Mouse (Mus musculus): ENCODE data around the gene Nsd2.

Gene Nsd2

DNA sequence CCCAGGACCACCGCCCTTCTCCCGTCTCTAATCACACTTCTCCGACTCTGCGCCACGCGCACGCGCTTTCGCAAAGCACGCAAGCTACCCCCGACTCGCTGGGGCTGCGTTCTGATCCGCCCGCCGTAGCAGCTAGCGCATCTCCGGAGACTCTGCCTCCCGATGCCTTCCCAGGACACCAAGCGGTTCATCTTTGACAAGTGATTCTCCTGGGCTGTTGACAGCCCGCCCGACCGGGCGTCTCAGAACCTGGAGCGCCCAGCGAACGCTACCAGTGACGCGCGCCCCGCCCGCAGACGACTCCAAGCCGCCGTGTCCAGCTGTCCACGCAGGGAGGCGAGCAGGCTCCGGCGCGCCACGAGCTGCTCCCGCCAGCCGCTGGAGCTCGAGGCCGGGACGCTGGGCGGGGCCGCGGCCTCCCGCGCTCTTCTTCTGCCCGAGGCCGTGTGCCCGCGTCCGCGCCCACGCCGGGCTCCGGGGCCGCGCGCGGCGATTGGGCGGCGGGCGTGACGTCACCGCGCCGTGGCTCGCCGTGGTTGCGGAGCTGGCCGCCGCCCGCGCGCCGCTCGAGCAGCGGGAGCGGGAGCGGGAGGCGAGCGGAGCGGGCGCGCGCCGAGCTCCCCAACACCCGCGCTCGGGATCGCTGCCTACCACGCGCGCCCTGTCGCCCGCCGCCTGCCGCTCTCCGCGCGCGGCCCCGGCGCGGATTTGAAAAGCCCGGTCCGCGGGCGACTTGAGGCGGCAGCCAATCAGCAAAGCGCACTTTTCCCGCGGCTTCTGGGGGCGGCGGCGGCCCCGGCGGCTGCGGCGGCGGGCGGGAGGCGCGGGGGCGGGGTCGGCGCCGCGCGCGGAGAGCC is at the start of gene Nsd2:
Nsd2 (plus strand) TSS at position 850 of the 857 bp plus-strand sequence.
- DNase-seq (ENCODE audit: low spot score in 2 of 2), result peak; percentile 82 to 87

DNA sequence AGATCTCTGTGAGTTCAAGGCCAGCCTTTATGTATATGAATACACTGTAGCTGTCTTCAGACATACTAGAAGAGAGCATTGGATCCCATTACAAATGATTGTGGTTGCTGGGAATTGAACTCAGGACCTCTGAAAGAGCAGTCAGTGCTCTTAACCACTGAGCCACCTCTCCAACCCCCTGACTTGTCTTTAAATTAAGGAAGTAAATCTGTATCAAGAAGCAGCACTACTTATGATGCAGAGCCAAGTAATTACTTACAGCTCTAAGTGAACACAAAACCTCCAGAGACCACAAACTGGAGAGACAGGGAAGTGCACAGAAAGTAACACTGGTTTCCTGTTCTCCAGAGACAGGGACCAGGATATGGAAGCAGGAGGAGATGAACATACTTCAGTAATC is 43.3 kb upstream of the Nsd2 start:
- DNase-seq (ENCODE audit: low spot score in 2 of 2), result no peak

DNA sequence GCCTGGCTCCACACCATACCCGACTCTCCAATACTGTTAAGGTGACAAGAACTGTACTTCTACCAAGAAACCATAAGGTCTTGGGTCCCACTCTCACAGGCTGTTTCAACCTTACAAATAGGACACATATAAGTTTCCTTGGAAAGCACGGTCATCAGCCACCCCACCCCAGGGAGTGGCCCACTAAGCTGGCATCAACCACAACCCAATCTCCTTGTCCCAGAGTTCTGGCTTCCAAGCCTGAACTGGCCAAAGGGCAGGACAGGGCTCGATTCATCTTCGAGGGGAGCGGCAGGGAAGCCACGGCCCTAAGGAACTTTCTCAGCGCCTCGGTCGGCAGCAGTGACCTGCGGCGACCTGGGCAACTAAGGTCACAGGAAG is 38.6 kb upstream of the Nsd2 start:
- DNase-seq (ENCODE audit: low spot score in 2 of 2), result no peak

- DNase-seq (ENCODE audit: low spot score in 2 of 2), result peak; percentile 87
These were observed 38.1 kb upstream of the Nsd2 start, which contains the start of gene Letm1 for GRCm38 (mm10) chr5:33782345-33782998. Letm1 (minus strand) TSS chr5:33782817.

DNA sequence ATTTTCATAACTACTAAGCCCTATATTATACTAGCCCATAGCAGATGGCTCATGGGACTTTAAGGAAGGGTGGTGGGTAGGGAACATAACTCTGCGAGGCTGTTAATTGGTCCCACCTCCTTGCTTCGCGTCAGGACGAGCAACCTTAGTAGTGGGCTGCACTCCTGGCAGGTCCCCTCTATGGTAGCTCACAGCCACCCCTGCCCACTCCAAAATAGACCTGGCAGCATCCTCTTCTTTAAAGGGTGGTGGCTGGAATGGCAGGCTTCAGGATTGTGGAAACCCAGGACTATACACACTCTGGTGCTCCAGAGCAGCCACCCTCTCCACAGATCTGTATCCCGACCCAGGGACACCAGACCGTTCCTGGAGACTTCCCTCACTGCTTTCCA is 37.5 kb upstream of the Nsd2 start:
- peak in 1 of 2 experiments; percentile 10 for DNase-seq (ENCODE audit: low spot score in 2 of 2)

- DNase-seq (ENCODE audit: low spot score in 2 of 2), result no peak
These were observed 28.4 kb upstream of the Nsd2 start for GRCm38 (mm10) chr5:33791912-33792643.

- DNase-seq (ENCODE audit: low spot score in 2 of 2), result no peak
These were observed 17.2 kb upstream of the Nsd2 start for GRCm38 (mm10) chr5:33803337-33803736.

DNA sequence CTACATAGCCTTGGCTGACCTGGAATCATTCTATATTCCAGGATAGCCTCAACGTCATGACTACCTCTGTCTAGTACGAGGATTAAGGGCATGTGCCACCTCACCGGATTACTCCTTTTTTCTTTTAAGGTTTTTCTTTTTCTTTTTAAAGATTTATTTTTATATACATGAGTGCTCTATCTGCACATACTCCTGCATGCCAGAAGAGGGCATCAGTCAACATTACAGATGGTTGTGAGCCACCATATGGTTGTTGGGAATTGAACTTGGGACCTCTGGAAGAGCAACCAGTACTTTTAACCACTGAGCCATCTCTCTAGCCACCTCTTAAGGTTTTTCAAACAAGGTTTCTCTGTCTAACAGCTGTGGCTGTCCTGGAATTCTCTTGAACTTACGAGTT is 9.0 kb upstream of the Nsd2 start:
- no peak for DNase-seq (ENCODE audit: low spot score in 2 of 2)

DNA sequence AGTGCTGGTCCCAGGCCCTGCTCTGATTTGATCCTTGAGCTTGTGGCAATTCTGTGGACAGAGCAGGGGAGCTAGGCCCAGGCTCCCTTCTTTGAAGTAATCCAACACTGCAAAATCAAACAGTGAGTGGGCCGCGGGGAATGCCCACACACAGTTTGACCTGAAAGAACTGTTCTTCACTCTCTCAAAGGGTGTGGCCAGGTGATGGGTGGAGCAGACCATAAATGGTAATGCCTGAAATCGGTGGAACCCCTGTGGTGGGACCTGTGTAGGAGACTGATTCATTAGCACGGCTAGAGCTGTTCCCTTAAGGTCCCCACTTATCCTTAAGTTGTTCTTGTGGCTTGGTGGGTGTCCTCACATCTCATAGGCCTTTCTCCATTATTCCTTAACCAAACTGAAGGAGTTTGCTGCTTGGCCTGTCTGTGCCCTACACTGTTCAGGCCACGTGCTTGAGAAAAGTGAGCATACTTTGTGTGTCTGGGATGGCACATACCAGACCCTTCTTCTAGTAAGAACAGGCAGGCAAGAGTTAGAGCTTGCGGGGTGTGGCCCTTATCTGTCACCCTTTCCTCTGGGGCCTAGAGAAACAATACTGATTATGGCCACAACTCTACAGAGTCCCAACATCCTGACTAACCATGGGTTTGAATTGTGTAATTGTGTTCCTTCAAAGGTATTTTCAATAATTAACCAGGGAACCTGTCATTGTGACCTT is 4.4 kb upstream of the Nsd2 start:
- DNase-seq (ENCODE audit: low spot score in 2 of 2), result no peak

DNA sequence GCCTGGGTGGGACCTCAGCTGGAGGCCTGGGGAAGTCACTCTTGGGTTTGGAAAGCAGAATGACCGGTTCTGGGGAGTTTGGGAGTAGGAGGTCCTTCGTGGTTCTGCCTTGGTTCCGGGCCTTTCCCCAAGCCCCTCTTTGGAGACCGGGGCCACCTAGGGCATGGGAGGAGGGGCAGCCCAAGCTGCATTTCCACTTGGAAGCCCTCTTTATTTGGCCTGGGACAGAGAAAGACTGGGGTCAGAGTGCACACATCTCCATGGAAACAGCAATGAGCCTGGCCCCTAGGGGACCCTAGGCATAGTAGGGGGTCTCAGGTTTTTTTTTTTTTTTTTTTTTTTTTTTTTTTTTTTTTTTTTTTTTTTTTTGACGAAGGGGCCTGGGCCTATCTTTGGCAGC is 2.4 kb upstream of the Nsd2 start:
- no peak for DNase-seq (ENCODE audit: low spot score in 2 of 2)

DNA sequence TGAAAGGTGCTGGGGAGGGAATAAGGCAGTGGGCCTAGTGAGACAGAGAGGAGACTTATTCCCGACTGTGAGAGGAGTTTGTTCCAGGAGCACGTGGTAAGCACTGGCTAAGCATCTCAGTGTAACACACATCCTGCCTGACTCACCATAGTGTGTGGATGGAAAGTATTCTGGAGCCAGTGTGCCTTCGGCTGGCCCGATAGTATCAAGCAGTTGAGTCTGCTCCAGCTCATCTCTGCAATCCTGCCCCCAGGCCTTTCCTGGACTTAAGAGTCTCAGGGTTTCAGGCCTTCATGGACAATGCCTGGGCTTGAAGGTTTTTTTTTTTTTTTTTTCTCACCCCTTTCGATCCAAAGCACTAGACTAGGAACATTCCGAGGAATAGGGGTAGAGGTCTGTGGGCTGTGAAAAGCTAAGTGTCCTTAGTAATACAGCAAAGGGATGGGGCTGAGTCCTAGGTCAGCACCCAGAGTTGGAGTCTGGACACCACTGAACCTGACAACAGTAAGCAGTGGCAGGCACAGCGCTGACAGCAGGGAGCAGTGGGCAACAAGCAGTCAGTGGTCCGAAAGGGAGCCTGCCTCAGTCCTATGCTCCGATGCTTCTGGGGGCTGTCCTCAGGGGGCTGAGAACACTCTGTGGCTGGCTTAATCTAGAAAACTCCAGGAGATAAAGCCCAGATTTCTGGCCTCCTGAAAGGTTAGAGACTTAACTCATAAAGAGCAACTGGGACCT is 1.2 kb upstream of the Nsd2 start:
- DNase-seq (ENCODE audit: low spot score in 2 of 2), result no peak

GRCm38 (mm10) chr5:33820733-33821621 is 452 bp downstream of the Nsd2 start:
- DNase-seq (ENCODE audit: low spot score in 2 of 2), result peak; percentile 37 to 57

- no peak for DNase-seq (ENCODE audit: low spot score in 2 of 2)
These were observed 1.4 kb downstream of the Nsd2 start for GRCm38 (mm10) chr5:33821901-33822427.

GRCm38 (mm10) chr5:33822456-33822855 is 1.9 kb downstream of the Nsd2 start:
- DNase-seq (ENCODE audit: low spot score in 2 of 2), result no peak

DNA sequence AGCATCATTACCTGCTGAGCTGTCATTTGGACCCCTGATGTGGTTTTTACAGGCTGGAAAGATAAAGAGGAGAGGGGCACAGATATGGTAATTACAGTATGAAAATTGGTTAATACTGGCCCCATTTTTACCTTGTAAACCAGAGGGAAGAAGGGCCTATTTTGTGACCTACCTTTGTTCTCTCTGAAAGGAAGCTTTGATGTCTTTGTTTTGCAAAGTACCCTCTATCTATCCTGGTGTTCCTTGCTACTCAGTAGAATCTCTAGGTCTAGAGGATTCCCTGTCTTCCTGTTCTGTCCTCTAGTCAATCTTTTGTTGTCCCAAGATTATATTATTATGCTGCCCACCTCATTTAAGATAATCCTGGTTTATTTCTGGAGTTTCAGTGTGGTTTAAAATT is 5.5 kb downstream of the Nsd2 start:
- no peak for DNase-seq (ENCODE audit: low spot score in 2 of 2)

GRCm38 (mm10) chr5:33828107-33828506 is 7.6 kb downstream of the Nsd2 start:
- DNase-seq (ENCODE audit: low spot score in 2 of 2), result no peak

DNA sequence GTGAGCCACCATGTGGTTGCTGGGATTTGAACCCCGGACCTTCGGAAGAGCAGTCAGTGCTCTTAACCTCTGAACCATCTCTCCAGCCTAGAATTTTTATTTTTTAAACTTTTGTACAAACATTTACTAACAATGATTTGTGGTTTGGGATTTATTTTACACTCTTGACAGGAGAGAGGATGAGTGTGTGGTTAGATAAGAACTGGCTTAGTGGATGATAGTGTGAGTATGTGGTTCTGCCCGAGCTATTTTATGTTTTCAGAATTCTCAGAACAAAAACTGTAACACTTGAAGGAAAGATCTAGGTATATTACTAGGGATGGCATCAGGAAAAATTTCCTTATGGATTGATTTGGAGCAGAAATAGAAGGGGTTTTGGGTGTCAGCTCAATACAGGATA is 9.4 kb downstream of the Nsd2 start:
- no peak for DNase-seq (ENCODE audit: low spot score in 2 of 2)

- DNase-seq (ENCODE audit: low spot score in 2 of 2), result peak in 1 of 2 experiments; percentile 31
These were observed 10.3 kb downstream of the Nsd2 start for GRCm38 (mm10) chr5:33830832-33831231.

DNA sequence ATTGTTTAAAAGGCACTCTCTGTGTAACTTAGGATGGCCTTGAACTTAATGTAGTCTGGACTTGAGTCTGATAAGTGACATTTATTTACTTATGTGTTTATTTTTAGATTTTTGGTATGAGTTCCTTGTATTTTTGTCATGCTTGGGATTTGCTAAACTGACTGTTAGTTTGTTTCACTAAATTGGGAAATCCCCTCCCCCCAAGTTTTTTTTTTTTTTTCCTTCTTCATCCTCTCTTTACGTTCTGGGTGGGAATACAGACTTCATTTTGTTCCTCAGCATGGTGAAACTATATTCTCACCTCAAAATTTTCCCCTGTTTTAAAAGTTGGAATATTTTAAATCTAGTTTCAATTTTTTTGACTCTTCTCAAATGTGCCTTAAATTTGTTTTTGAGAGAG is 20.8 kb downstream of the Nsd2 start:
- no peak for DNase-seq (ENCODE audit: low spot score in 2 of 2)

DNA sequence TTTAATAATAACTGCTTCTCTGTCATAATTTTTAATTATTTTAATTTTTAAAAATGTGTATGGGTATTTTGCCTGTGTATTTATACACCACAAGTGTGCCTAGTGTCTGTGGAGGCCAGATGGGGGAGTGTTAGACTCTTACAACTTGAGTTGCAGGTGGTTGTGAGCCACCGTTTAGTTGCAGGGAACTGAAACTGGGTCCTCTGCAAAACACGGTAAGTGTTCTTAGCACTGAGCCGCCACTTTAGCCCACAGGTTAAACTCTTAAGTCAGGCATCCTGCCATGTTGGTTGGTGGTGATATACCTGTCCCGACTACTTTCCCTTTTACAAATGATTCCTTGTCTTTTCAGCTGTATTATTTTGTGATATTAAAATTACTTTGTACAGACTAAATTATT is 22.0 kb downstream of the Nsd2 start:
- no peak for DNase-seq (ENCODE audit: low spot score in 2 of 2)
